Mouse (Mus musculus): ENCODE measurements around the gene Apbb2. TPM values are rescaled to one million over a fixed set of nuclear protein-coding genes. Genes with fewer than 3 reads are reported as not detected.

Gene Apbb2
- total RNA-seq, 2 experiments from 2014 or later: 55.9 to 59.5 TPM

- no peak for DNase-seq (ENCODE audit: low spot score in 2 of 2)
These were observed 271.8 kb downstream of the Apbb2 start for GRCm38 (mm10) chr5:66346756-66347155.

DNA sequence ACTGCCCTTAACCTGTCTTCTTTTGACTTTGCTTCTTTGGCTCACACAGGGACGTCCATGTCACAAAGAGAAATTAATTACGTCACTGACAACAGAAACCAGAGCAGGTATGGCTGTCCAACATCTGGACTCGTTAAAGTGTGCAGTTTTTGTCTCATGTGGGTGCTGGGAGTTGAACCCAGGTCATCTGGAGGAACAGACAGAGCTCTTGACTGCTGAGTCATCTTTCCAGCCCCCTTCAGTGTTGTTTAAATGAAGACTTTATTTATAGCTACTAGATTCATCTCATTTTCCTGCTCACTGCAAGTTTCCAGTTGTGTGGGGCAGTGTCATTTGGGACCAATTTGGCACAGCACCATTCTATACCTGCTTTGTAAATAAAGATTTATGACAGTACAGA is 273.4 kb downstream of the Apbb2 start:
- no peak for DNase-seq (ENCODE audit: low spot score in 2 of 2)

DNA sequence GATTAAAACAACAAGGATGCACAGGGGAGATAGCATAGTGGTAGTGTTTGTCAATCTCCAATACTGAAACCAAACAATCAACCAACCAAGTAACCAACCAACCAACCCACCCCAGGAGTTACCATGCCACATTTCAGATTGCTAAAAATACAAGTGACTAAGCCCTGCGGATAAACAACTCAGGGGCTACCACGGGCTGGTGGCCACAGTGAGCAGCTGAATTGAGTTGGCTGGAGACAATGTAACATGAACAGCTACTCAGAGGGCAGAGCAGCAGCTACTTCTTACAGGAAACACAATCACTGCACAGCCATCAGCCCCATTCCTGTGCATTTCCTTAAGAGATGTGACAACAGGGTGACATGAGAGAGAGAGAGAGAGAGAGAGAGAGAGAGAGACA is 274.4 kb downstream of the Apbb2 start:
- DNase-seq (ENCODE audit: low spot score in 2 of 2): no peak

GRCm38 (mm10) chr5:66342285-66342684 is 276.3 kb downstream of the Apbb2 start:
- DNase-seq (ENCODE audit: low spot score in 2 of 2): no peak

- no peak for DNase-seq (ENCODE audit: low spot score in 2 of 2)
These were observed 276.7 kb downstream of the Apbb2 start for GRCm38 (mm10) chr5:66341848-66342247.

DNA sequence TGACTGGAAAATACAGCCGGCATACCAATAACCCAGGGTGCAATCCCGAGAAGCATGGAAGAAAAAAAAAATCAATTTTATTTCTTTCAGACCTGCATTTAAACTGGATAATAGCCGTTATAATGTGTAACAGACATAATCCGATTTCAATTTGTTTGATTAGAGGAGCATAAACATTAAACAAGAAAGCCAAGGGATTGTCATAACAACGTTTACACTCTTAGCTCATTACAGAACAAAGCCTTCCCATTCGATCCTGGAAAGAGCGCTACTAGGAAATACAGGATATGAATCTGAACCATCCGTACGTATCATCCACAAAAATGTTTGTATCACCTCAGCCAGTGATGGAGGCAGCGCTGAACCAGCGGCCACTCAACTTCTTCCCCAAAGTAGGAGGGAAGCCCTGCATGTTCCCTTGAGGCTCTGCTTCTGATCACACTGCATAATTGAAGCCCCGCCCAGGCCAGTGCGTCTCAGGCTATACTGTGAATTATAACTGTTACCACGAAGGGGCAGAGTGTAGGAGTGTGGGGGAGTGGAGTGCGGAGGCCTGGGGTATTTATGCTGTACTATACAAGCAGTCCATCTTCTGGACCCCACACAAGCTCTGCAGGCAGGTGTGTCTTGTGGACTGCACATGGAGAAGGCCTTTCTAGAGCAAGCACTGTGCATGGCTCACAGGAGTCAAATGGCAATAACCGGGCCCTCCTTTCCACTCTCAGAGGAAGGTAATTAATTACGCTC is 278.1 kb downstream of the Apbb2 start:
- no peak for DNase-seq (ENCODE audit: low spot score in 2 of 2)

DNA sequence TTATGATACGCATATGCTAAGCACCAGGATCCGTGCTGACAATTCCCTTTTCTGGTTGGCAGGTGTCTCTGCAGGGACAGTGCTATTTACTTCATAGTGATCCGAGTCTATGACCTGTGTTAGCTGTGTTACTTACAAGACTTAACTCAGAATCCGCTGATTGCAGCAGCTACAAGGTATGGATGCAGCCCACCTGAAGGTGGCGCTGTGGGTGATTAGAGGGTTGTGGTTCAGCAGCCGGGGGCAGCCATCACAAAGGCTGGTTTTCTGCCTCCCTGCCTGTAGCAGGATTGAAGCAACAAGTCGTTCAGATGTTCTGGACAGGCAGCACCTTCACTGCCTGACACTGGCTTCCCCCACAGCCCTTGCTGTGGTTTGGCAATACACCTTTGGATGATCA is 280.0 kb downstream of the Apbb2 start:
- DNase-seq (ENCODE audit: low spot score in 2 of 2): peak in 1 of 2 experiments; percentile 26

- peak in 1 of 2 experiments; percentile 56 for DNase-seq (ENCODE audit: low spot score in 2 of 2)
These were observed 280.6 kb downstream of the Apbb2 start for GRCm38 (mm10) chr5:66337969-66338345.

DNA sequence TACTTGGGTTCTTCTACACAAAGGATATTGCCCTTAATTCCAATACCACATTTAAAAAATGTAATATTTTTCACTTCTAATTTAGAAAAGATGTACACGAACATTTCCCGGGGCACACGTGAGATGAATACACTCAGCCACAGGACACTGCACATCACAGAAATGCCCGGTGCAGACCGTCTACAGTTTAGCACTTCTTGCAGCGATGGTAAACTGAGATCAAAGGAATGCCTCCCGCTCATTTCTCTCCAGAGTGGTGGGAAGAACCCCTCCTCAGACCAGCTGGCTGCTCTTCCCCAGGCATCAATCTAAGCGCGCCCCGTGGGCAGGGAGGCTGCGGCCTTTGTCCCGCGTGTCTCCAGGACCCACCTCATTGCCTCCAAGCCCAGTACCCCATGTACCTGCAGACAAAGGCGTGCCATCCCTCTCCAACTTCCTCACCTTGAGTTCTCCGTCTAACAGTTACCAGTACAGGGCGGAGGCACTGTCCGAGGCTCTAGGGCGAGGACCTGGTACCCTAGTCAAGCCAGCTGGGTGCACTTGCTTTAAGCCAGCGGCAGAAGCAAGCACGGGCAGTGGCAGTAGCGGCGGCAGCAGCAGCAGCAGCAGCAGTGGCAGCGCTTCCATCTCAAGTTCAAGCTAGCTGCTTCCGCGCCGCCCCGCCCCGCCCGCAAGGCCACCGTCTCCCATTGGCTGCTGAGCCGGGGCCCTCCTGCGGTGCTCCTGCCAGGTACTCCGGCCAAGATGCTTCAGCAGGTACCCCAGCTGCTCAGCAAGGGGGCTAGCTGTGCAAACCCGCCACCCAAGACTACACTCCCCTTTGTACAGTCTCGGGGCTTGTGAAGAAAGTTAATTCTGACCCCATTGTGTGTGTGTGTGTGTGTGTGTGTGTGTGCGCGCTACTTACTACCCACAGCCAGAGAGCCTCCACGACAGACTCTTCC is 281.3 kb downstream of the Apbb2 start:
- peak in 1 of 2 experiments; percentile 37 for DNase-seq (ENCODE audit: low spot score in 2 of 2)

DNA sequence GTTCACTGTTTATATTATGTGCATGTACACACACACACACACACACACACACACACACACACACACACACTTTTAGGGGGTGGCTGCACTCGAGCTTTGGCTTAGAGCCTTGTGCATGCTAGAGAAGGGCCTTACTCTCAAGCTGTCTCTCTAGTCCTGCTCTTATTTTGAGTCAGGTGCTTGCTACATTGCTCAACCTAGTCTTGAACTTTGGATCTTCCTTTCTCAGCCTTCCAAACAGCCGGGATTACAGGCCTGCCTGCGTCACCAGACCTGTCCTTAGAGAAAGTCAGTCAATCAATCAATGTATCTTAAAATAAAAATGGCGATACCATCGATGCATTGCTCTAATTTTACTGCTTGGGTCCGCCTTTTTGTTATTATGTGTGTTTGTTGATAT is 287.8 kb downstream of the Apbb2 start:
- DNase-seq (ENCODE audit: low spot score in 2 of 2): no peak

GRCm38 (mm10) chr5:66328766-66329165 is 289.8 kb downstream of the Apbb2 start:
- no peak for DNase-seq (ENCODE audit: low spot score in 2 of 2)

- no peak for DNase-seq (ENCODE audit: low spot score in 2 of 2)
These were observed 290.4 kb downstream of the Apbb2 start for GRCm38 (mm10) chr5:66327949-66328726.

- no peak for DNase-seq (ENCODE audit: low spot score in 2 of 2)
These were observed 292.2 kb downstream of the Apbb2 start for GRCm38 (mm10) chr5:66326395-66326794.

- peak in 1 of 2 experiments; percentile 88 for DNase-seq (ENCODE audit: low spot score in 2 of 2)
These were observed 295.0 kb downstream of the Apbb2 start for GRCm38 (mm10) chr5:66323603-66324002.

DNA sequence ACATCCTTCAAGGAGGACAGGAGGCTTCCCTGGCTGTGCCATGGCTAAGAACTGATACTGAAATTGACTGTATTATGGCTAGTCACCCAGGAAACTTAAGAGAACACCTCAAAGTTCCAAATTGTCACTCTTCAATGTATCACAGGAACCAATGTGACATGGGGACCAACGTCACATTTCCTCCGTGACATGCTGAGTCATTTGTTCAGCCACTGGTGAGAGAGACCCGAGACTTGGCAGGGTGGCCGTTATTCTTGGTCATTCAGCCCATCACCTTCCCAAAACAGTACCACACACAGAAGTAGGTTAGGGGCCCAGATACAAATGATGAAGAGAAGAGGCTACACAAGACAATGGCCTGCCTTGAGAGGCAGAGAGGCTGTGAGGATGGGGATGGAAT is 295.5 kb downstream of the Apbb2 start:
- DNase-seq (ENCODE audit: low spot score in 2 of 2): no peak

- DNase-seq (ENCODE audit: low spot score in 2 of 2): no peak
These were observed 298.7 kb downstream of the Apbb2 start for GRCm38 (mm10) chr5:66319827-66320404.

DNA sequence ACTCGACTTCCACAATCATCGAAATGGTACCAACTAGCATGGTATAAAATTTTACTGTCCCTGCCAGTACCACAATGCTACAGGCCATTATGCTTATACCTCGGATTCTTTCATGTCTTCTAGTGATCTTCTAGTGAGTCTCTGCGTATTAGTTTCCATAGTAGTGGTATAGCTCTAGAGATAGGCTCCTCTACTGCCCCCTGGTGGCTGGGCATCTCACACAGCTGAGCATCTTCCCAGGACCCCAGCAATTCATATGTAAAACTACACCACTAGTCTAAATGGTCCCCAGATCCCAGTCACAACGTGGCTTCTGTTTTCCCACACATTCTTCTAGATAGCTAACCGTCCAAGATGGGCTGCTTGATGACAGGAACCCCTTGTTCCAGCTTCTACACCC is 299.2 kb downstream of the Apbb2 start:
- peak in 1 of 2 experiments; percentile 77 for DNase-seq (ENCODE audit: low spot score in 2 of 2)

GRCm38 (mm10) chr5:66315791-66316190 is 302.8 kb downstream of the Apbb2 start:
- DNase-seq (ENCODE audit: low spot score in 2 of 2): peak in 1 of 2 experiments; percentile 60

GRCm38 (mm10) chr5:66310806-66311205 is 307.8 kb downstream of the Apbb2 start:
- DNase-seq (ENCODE audit: low spot score in 2 of 2): no peak

DNA sequence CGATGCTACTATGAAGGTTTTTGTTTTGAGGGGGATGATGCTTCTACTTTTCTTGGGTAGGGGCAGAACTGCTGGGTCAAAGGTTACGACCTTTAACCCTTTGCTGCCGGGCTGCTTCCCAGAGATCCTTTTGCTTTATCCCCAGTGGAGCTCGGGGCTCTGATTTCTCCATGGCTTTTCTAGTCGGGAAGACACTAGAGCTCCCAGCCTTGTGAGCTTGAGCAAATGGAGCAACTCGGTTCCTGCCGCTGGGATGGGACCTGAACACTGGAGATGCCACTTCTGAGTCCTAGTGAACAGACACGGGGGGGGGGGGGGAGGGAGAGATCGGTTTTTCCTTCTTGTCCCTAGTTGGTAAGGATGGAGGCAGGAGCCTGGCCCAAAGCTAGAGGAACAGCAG is 308.3 kb downstream of the Apbb2 start:
- DNase-seq (ENCODE audit: low spot score in 2 of 2): no peak

- DNase-seq (ENCODE audit: low spot score in 2 of 2): peak in 1 of 2 experiments; percentile 76
These were observed 313.1 kb downstream of the Apbb2 start for GRCm38 (mm10) chr5:66305511-66305910.
